Mouse (Mus musculus): ENCODE measurements around the gene Spesp1.

Gene Spesp1

GRCm38 (mm10) chr9:62245612-62246379 lies 36.2 kb downstream of the Spesp1 start:
- 62% methylated on average over 17 of the region's 17 CpGs for WGBS

GRCm38 (mm10) chr9:62244612-62245010 lies 37.4 kb downstream of the Spesp1 start:
- WGBS: 46% methylated on average over 3 of the region's 3 CpGs

GRCm38 (mm10) chr9:62243991-62244611 lies 37.9 kb downstream of the Spesp1 start:
- WGBS: 25% methylated on average over 19 of the region's 19 CpGs

- 74% methylated on average over 10 of the region's 10 CpGs for WGBS
Measured at GRCm38 (mm10) chr9:62240036-62240435, 42.0 kb downstream of the Spesp1 start.

- WGBS: 68% methylated on average over 9 of the region's 9 CpGs
Measured at GRCm38 (mm10) chr9:62237381-62237980, 44.5 kb downstream of the Spesp1 start.

- WGBS: 76% methylated on average over 2 of the region's 2 CpGs
Measured at GRCm38 (mm10) chr9:62235501-62235900, 46.5 kb downstream of the Spesp1 start.

- WGBS: 76% methylated on average over 1 of the region's 1 CpGs
Measured at GRCm38 (mm10) chr9:62232649-62233048, 49.4 kb downstream of the Spesp1 start.

GRCm38 (mm10) chr9:62231046-62231445 lies 51.0 kb downstream of the Spesp1 start:
- WGBS: 74% methylated on average over 3 of the region's 3 CpGs

GRCm38 (mm10) chr9:62229985-62230384 lies 52.0 kb downstream of the Spesp1 start:
- whole genome bisulfite sequencing: 36% methylated on average over 2 of the region's 2 CpGs

- 18% methylated on average over 10 of the region's 10 CpGs for WGBS
Measured at GRCm38 (mm10) chr9:62222481-62222880, 59.5 kb downstream of the Spesp1 start.

GRCm38 (mm10) chr9:62222029-62222428 lies 60.0 kb downstream of the Spesp1 start:
- 72% methylated on average over 2 of the region's 2 CpGs for WGBS
